Mouse (Mus musculus): Measurements from ENCODE around the gene Pabpc4. TPM values are rescaled to one million over a fixed set of nuclear protein-coding genes. Genes with fewer than 3 reads are reported as not detected.
A peak's percentile ranks its signal among the peaks of the same experiment; 100 is the strongest.

The Pabpc4 gene
- total and polyA plus RNA-seq, 3 experiments = 394 to 684 TPM; not detected in 1

DNA sequence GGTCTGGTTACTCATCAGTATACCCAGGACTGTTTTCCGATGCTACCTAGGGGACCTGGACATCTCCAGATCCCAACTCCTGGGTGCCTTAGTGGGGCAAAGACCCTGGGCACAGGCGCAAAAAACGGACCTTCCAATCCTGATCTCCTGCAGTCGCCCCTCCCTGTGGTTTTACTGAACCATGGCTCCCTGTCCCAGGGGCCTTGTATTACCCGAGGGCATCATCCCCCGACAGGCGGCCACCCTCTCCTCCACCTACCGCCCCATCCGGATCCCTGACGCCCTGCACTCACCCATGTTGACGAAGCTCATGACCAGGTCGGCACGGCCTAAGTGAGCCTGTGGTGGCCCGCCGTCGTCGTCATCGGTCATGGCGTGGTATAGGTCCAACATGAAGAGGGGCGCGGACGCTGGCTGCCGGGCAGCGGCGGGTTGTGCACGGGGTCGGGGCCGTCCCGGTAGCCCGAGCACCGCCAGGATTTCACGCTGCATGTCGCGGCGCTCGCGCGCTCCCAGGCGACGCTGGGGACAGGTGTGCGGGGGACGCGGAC lies 80.0 kb downstream of the Pabpc4 start:
- Histone ChIP-seq H3K4me1 (ENCODE audit: control insufficient read depth in 1 of 2, insufficient read depth in 2 of 2, low read length in 2 of 2) (no peaks in the 10 kb centered on the region), H3K9ac (ENCODE audit: control insufficient read depth, low read depth, low read length, poor library complexity, severe bottlenecking) (peak overlapping the region; percentile 41; the same call in 1 of the 2 replicates), H3K36me3 (ENCODE audit: control insufficient read depth in 1 of 2, insufficient read depth in 2 of 2, low read length in 2 of 2) (no peaks in the 10 kb centered on the region), H3K4me3 (ENCODE audit: control insufficient read depth in 1 of 2, insufficient read depth in 1 of 2, low read depth in 2 of 2, low read length in 2 of 2) (peak overlapping the region; percentile 68 to 76), H3K79me2 (ENCODE audit: control insufficient read depth, insufficient read depth, low read length, poor library complexity) (no peaks in the 10 kb centered on the region), H3K27ac (ENCODE audit: control insufficient read depth, low read depth, low read length) (no peak overlapping the region), H3K27me3 (ENCODE audit: control insufficient read depth in 1 of 2, insufficient read depth in 2 of 2, low read length in 2 of 2) (no peaks in the 10 kb centered on the region), H3K9me3 (replicated peaks; ENCODE audit: insufficient read depth, low read length) (no peaks in the 10 kb centered on the region)
- TF ChIP-seq BHLHE40 (IDR thresholded peaks at IDR 0.05; ENCODE audit: borderline replicate concordance, low read depth, low read length) (no peak), POLR2AphosphoS5 (IDR thresholded peaks at IDR 0.05; ENCODE audit: borderline replicate concordance, low read depth, low read length) (no peak), CHD2 (IDR thresholded peaks at IDR 0.05; ENCODE audit: low read length) (no peak), TCF12 (IDR thresholded peaks at IDR 0.05; ENCODE audit: low read depth, low read length) (no peak), ETS1 (IDR thresholded peaks at IDR 0.05; ENCODE audit: low read depth, low read length) (no peak), RCOR1 (IDR thresholded peaks at IDR 0.05; ENCODE audit: low read depth, low read length) (no peak)
- DNase-seq (ENCODE audit: low read depth, low spot score) = no peak

- peak; percentile 82 for DNase-seq (ENCODE audit: low read depth, low spot score)
- Histone ChIP-seq H3K4me3 (ENCODE audit: control insufficient read depth in 1 of 2, insufficient read depth in 1 of 2, low read depth in 2 of 2, low read length in 2 of 2) (peak within 1 kb of the TSS; percentile 68 to 76), H3K79me2 (ENCODE audit: control insufficient read depth, insufficient read depth, low read length, poor library complexity) (no peaks in the 10 kb centered on the region), H3K9ac (ENCODE audit: control insufficient read depth, low read depth, low read length, poor library complexity, severe bottlenecking) (peak within 1 kb of the TSS; percentile 67), H3K9me3 (replicated peaks; ENCODE audit: insufficient read depth, low read length) (no peaks in the 10 kb centered on the region), H3K27me3 (ENCODE audit: control insufficient read depth in 1 of 2, insufficient read depth in 2 of 2, low read length in 2 of 2) (no peaks in the 10 kb centered on the region), H3K27ac (ENCODE audit: control insufficient read depth, low read depth, low read length) (no peak within 1 kb of the TSS), H3K4me1 (ENCODE audit: control insufficient read depth in 1 of 2, insufficient read depth in 2 of 2, low read length in 2 of 2) (no peaks in the 10 kb centered on the region), H3K36me3 (ENCODE audit: control insufficient read depth in 1 of 2, insufficient read depth in 2 of 2, low read length in 2 of 2) (no peaks in the 10 kb centered on the region)
- no peak for TF ChIP-seq CHD1 (IDR thresholded peaks at IDR 0.05; ENCODE audit: low read depth, low read length)
- 0 out of 2 replicates have a peak, but pooled peaks have one; percentile 49 for TF ChIP-seq HCFC1 (IDR thresholded peaks at IDR 0.05; ENCODE audit: low read depth, low read length)
- peak; percentile 55; the same call in 1 of the 2 replicates for TF ChIP-seq MAZ (IDR thresholded peaks at IDR 0.05; ENCODE audit: low read depth, low read length)
- TF ChIP-seq NELFE (IDR thresholded peaks at IDR 0.05; ENCODE audit: low read depth, low read length) = peak; percentile 41; the same call in 1 of the 2 replicates
- peak in 1 of 2 experiments; percentile 53; a peak in 1 of 4 replicates for TF ChIP-seq POLR2A (IDR thresholded peaks at IDR 0.05; ENCODE audit: control insufficient read depth in 1 of 2, insufficient read depth in 1 of 2, low read depth in 1 of 2, low read length in 2 of 2, poor library complexity in 1 of 2)
- 0 out of 2 replicates have a peak, but pooled peaks have one; percentile 32 for TF ChIP-seq SIN3A (IDR thresholded peaks at IDR 0.05; ENCODE audit: low read length)
- TF ChIP-seq TBP (IDR thresholded peaks at IDR 0.05; ENCODE audit: low read depth, low read length) = no peak
- no peak for TF ChIP-seq MXI1 (IDR thresholded peaks at IDR 0.05; ENCODE audit: low read depth, low read length)
These were observed 80.7 kb downstream of the Pabpc4 start, which contains the start of gene Bmp8a for GRCm38 (mm10) chr4:123342642-123343470. Gene Bmp8a (minus strand): TSS chr4:123343252.
